Mouse (Mus musculus) embryonic fibroblast, embryonic 13.5 days (primary cell): Measurements from ENCODE around the gene Commd9. TPM values are rescaled to one million over a fixed set of nuclear protein-coding genes. Genes with fewer than 3 reads are reported as not detected.

Source experiments
- H3K27ac ChIP-seq: 2 replicates; pipeline ENCODE4 v1.5.1; 2012; ENCODE audit warnings: low read length, control low read depth, inconsistent platforms; ENCODE audit not compliant: insufficient read depth
- H3K4me1 ChIP-seq: 2 replicates; pipeline ENCODE4 v1.6.1; 2011; ENCODE audit warnings: low read length; ENCODE audit not compliant: control insufficient read depth, insufficient read depth
- H3K4me3 ChIP-seq: 2 replicates; pipeline ENCODE4 v1.5.1; 2011; ENCODE audit warnings: mild to moderate bottlenecking, control low read depth, low read length; ENCODE audit not compliant: insufficient read depth
- CTCF ChIP-seq: IDR thresholded peaks from 2 replicates; pipeline ENCODE4 v1.5.1; 2011; ENCODE audit warnings: mild to moderate bottlenecking, control low read depth, low read length, moderate library complexity, borderline replicate concordance; ENCODE audit not compliant: insufficient read depth
- POLR2A ChIP-seq: IDR thresholded peaks from 2 replicates; pipeline ENCODE4 v1.6.1; 2011; ENCODE audit warnings: low read depth, mild to moderate bottlenecking, control low read depth, low read length, moderate library complexity
- polyA plus RNA-seq: library from polyadenylated mRNA; stranded (reverse); fragments of >200 nt; gene quantifications from 2 replicates; pipeline ENCODE4 v1.2.4, GENCODE M21; 2011; ENCODE audit warnings: low read depth; ENCODE audit not compliant: missing spikeins, insufficient read length

Gene Commd9
- polyA plus RNA-seq, 1 experiment = 46.0 TPM

DNA sequence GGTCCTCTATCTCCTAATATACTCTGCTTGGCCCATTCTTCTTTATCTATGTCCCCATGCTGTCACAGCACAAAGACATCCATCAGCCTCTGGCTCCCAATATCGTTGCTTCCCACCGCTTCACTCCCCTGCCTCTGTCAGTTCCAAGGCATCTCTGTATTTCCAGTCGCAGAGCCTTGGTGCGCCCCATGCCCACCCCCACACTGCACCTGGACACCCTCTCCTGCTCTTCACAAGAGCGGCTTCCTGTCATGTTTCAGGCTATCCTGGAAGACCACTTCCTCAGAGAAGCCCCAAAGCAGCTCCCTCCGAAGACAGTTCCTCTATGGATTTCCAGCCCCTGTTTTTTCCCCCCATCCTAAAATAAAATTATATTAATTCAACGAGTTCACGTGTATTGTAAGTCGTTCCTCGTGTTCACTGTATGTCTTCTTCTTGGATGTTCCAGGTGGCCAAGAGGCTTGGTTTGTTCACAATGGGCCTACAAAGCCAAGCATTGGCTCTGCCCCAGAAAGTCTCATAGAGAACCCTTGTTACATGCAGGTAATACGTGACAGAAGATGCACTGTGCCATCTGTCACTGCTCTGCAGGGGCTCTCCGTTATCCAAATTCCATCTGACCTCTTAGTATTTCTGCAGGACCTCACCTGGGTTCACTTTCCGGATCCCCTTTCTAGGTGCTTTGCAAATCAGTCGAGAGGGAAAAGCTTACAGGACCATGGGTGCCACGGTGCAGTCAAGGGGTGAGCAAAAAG, 23.5 kb downstream of the Commd9 start:
- TF ChIP-seq POLR2A (no peak), CTCF (no peak)
- H3K4me3 ChIP-seq = no peak overlapping the region
- H3K27ac ChIP-seq = no peak overlapping the region
- no peaks in the 10 kb centered on the region for H3K4me1 ChIP-seq

DNA sequence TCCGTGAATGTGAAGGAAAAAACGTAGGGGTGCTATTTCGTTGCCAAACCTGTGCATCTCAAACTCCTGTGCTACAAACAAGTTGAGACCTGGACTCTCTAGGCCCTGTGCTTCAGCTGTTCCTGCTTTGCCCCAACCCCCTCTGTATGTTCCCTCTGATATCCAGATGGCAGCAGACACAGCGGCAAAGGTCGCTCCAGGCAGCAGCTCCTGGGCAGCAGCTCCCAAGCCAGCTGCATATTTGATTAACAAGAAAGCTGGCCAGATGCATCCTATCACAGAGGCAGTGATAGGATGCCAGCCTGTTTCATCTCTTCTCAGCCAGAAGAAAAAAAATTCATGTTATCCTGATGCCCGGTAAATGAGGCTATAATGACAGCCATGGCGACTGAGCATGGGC, 32.5 kb downstream of the Commd9 start:
- Histone ChIP-seq H3K4me3 (no peak overlapping the region), H3K27ac (no peak overlapping the region), H3K4me1 (no peaks in the 10 kb centered on the region)
- TF ChIP-seq CTCF (no peak), POLR2A (no peak)

DNA sequence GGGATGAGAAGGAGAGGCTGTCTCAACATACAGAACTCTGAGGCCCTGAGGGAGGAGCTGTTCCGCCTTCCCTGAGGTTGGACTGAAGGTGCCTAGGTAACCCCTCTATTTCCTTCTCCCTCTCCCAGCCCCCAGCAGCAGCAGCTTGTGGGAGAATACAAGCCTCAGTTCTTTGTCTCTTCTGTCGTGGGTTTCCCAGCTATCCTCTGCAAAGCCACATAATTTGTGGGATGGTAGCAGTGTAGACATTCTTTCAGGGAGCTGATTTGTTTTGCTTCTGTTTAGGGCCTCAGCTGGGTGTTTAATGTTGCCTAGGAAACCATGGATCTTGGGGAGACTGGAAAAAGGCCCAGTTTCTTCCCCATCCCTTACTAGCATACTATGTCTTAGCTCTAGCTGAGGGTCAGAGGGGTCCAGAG, 34.1 kb downstream of the Commd9 start:
- no peak overlapping the region for H3K4me3 ChIP-seq
- H3K27ac ChIP-seq = no peak overlapping the region
- H3K4me1 ChIP-seq = no peaks in the 10 kb centered on the region
- no peak for TF ChIP-seq CTCF
- TF ChIP-seq POLR2A = no peak

DNA sequence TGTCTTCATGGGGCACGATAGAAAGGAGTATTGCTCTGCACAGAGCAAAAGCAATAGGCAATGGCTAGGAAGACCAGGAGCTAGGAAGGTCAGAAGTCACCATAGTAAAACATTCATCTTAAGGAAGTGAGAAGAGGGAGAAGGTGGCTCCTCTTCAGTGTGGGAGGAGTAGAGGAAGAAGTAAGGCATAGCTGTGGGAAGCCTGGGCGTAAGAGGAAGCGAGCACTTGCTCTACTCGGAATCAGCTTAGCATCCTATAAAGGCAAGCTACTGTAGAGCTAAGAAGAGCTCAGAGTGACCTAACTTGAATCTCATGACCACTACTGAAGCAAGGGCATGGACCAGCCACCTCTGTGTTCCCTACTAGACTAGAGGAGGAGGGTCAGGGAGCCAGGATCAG, 36.3 kb downstream of the Commd9 start:
- Histone ChIP-seq H3K4me1 (no peaks in the 10 kb centered on the region; the same call in 1 of the 2 replicates), H3K27ac (no peak overlapping the region), H3K4me3 (no peak overlapping the region)
- TF ChIP-seq POLR2A (no peak), CTCF (no peak)

DNA sequence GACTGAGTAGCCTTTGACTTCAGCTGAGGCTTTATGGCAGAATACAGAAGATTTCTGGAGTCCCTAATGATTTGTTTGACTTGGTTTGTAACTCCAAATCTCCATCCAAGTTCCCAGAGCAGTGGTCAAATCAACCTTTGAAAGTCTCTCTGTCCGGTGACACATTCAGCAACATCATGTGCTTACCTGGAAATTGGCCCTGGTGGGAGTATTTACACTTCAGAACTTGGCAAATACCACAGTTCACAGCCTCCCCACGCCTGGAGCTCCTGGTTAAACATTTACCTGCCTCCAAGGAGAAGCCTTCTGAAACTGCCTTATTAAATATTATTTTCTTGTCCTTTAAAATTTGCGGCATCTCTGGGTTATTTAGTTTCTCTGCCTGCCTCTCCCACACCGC, 37.1 kb downstream of the Commd9 start:
- no peak for TF ChIP-seq CTCF
- no peak for TF ChIP-seq POLR2A
- no peak overlapping the region for H3K27ac ChIP-seq
- no peaks in the 10 kb centered on the region; the same call in 1 of the 2 replicates for H3K4me1 ChIP-seq
- no peak overlapping the region for H3K4me3 ChIP-seq

DNA sequence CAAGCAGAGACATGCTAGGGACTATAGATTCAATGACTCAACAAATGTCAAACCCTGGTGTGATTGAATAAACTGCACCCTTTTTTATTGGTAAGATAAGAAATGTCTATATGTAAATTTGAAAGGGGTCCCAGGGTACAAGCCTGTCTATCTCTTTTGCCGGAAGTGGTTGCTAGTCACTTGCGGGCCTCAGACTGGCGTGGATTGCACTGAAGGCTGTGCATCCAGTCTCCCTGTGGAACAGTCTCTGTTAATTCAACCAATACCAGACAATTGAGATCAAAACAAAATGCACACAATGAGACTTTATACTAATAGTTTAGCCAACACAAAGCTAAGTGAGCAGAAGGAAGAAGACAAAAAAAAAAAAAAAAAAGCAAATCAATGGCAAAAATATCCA, 39.1 kb downstream of the Commd9 start:
- Histone ChIP-seq H3K4me3 (no peak overlapping the region), H3K27ac (no peak overlapping the region), H3K4me1 (no peaks in the 10 kb centered on the region; the same call in 1 of the 2 replicates)
- TF ChIP-seq POLR2A (no peak), CTCF (no peak)

DNA sequence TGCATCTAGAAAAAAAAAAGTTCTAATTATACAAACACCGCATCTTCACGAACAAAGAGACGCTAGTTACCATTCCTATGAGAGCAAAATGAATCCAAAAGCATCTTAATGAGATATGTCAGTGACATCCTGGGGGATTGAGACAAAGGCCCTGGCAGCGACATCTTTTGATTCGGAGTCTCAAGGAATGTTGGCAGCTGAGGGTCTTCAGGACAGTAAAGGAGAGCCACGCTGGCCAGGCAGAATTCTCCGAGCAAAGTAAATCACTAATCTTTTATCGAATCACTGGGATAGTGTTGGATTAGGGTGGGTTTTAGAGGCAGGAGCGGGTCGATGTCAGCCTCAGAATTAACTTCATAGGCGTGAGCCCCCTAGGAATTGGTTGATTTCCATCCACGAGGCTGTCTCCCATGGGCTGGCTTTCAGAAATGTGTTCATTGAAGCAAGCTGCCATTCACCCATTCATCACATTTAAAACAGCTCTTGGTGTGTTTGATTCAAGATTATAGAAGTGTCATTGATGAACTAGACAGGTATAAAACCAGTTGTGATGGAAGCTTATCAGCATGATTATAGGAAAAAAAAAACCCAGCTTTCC, 39.6 kb downstream of the Commd9 start:
- Histone ChIP-seq H3K4me3 (no peak overlapping the region), H3K4me1 (no peaks in the 10 kb centered on the region; the same call in 1 of the 2 replicates), H3K27ac (no peak overlapping the region)
- no peak for TF ChIP-seq POLR2A
- no peak for TF ChIP-seq CTCF

DNA sequence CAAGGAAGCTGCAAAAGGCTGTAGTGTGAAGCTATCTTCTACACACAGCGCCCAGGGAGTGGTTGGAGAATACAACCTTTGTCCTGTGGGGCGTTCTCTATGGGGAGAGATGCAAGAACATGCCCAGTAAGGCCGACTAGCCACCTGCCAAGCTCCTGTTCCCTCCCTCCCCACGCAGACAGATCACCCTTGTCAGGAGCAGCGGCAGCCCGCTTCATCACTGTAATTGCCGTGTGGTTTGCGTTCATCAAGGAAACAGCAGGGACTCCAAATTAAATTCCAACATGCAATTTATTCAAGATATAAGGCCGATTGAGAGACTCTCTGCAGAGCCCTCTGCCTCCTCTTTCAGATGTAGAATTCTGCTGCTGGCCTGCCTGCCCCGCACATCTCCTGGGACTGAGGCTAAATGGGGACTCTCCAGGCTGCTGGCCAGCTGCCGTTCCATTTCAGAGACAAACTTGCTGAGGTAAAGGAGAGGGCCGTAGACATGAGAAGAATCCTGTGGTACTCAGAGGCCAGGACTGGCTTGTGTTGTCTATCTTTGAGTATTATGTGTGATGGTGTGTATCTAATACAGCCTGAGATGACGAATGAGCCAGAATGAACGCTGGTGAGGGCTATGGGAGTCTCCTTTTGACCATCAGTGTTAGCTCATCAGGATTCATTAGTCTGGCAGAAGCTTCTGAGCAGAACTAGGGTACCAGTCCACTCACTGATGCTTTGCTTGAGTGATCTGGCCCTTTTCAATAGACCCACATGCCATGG, 46.3 kb downstream of the Commd9 start:
- no peaks in the 10 kb centered on the region for H3K4me1 ChIP-seq
- TF ChIP-seq POLR2A = no peak
- no peak for TF ChIP-seq CTCF
- H3K27ac ChIP-seq = no peak overlapping the region
- H3K4me3 ChIP-seq = no peak overlapping the region

DNA sequence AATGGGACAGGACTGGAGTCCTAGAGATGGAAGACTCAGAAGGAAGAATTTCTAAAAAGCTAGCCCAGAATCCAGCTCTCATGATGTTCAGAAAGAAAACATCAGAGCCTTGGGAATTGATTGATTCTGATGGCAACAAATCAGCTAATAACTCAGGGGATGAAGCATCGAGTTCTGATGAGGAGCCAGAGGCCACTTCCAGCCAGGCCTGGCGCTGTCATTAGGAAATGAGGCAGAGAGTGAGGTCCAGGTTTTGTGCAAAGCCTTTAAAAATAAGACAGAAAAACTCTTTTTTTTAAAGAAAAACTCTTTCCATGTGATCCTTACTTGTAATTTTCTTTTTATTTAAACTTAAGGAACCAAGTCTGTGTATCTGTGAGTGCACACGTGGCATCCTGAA, 47.3 kb downstream of the Commd9 start:
- Histone ChIP-seq H3K4me3 (no peak overlapping the region), H3K27ac (no peak overlapping the region), H3K4me1 (no peaks in the 10 kb centered on the region)
- TF ChIP-seq POLR2A (no peak), CTCF (no peak)

DNA sequence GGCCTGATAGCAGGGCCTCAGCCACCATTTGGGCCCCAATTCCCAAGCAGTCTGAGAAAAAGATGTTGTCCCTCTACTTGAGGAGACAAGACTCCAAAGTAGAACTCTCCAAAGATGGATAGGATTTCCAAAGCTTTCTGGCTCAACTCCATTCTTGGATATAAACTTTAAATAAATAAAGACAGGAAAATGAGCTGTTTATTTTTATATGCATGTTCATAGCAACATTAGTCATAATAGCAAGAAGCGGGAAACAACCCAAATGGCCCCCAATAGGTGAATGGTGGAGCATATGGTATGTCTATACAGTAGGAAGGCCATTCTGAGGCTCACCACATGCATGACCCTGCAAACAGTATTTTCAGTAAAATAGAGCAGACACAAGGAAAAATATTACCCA, 49.0 kb downstream of the Commd9 start:
- TF ChIP-seq POLR2A (no peak), CTCF (no peak)
- Histone ChIP-seq H3K4me1 (no peaks in the 10 kb centered on the region), H3K4me3 (no peak overlapping the region), H3K27ac (no peak overlapping the region)
